Mouse (Mus musculus): Measurements from ENCODE around the gene Acsm5. TPM values are rescaled to one million over a fixed set of nuclear protein-coding genes. Genes with fewer than 3 reads are reported as not detected.
"Not testable (repeated sequence)": the region's sequence is repeated elsewhere in the genome, so short reads cannot be mapped to it uniquely, and the experiment has no call there.

The Acsm5 gene
- polyA plus RNA-seq, 1 experiment from 2014 or later: not detected

DNA sequence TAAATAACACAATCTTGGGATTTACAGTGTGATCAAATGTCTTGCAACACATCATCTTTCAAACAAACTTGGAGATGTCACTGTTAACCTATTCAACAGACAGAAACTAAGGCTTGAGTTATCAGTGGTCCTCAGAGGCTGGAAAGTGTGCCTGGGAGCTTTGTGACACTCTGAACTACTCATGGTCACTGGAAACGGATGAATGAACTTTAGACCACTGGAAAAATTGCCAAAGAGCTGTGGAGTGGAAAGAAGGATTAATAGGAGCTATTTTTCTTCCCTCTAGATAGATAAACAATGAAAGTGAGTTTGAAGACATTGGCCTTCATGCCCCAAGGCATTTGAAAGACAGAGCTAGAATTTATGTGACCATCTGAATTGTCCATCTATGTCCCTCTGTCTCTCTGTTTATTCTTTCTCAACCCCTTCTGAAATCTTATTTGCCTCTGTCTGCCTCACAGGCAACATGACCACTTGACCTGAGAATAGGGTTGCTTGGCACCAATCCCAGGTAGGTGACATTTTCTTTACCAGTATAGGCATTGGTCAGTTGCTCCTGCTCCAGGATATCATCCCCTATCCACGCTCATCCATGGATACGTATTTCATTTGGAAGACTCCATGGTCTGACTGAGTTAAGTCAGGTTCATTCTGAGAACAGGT lies 40.7 kb downstream of the Acsm5 start:
- WGBS: 88% methylated on average over 3 of the region's 3 CpGs
- Histone ChIP-seq H3K27ac (no peak overlapping the region), H3K27me3 (no peaks in the 10 kb centered on the region), H3K36me3 (no peaks in the 10 kb centered on the region), H3K4me1 (replicated peaks) (no peaks in the 10 kb centered on the region), H3K4me2 (replicated peaks) (no peak overlapping the region), H3K4me3 (replicated peaks) (no peak overlapping the region), H3K9ac (replicated peaks) (no peak overlapping the region), H3K9me3 (no peaks in the 10 kb centered on the region)
- no peak for ATAC-seq

DNA sequence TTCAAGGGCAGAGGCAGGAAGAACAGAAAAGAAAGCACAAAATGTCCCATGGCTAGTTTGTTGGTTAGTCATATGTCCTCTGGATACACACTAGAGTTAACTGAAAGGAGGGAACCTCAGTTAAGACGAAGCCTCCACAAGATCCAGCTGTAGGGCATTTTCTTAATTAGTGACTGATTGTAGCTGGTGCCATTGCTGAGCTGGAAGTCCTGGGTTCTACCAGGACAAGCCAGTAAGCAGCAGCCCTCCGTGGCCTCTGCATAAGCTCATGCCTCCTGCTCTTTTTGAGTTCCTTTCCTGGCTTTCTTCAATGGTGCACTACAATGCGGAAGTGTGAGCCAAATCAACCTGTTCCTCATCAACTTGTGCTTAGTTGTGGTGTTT lies 41.2 kb downstream of the Acsm5 start:
- no peak overlapping the region for H3K27ac ChIP-seq
- H3K4me3 ChIP-seq (replicated peaks): no peak overlapping the region
- H3K9me3 ChIP-seq: no peaks in the 10 kb centered on the region
- H3K9ac ChIP-seq (replicated peaks): no peak overlapping the region
- no peaks in the 10 kb centered on the region for H3K27me3 ChIP-seq
- no peaks in the 10 kb centered on the region for H3K4me1 ChIP-seq (replicated peaks)
- no peak overlapping the region for H3K4me2 ChIP-seq (replicated peaks)
- ATAC-seq: no peak
- H3K36me3 ChIP-seq: no peaks in the 10 kb centered on the region
- 86% methylated on average over 3 of the region's 3 CpGs for whole genome bisulfite sequencing

DNA sequence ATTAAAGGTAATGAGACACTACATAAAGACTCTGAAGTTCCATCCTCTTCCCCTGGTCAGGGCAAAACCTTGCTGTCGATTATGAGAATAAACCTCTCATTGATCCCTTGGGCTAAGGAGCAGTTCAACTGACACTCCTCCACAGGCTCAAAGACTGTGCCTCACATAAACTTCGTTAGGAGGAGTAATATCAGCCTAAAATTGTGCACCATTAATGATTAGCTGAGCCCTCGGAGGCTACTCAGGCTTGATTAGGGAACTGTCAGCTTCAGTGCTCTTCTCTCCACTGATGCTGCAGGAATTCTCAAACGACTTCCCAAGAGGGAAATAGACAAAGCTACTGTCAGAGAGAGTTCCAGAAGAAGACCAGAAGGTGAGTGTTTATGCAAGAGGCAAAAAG lies 42.2 kb downstream of the Acsm5 start:
- no peaks in the 10 kb centered on the region for H3K36me3 ChIP-seq
- no peak overlapping the region for H3K4me3 ChIP-seq (replicated peaks)
- no peak overlapping the region for H3K9ac ChIP-seq (replicated peaks)
- no peaks in the 10 kb centered on the region for H3K4me1 ChIP-seq (replicated peaks)
- H3K4me2 ChIP-seq (replicated peaks): no peak overlapping the region
- no peak overlapping the region for H3K27ac ChIP-seq
- no peak for ATAC-seq
- no peaks in the 10 kb centered on the region for H3K27me3 ChIP-seq
- WGBS: 63% methylated on average over 4 of the region's 4 CpGs
- no peaks in the 10 kb centered on the region for H3K9me3 ChIP-seq

DNA sequence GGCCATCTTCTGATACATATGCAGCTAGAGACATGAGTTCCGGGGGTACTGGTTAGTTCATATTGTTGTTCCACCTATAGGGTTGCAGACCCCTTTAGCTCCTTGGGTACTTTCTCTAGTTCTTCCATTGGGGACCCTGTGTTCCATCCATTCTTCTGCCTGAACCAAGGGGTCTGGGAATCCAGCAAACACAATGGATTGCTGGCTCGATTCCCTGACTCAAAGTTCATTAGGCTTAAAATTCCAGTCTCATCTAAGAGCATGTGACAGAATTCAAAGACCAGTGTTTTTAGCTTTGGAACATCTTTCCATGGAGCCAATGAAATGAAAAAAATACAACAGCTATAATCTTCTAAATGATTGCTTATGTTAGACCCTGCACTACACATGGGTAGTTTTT lies 43.2 kb downstream of the Acsm5 start:
- H3K27me3 ChIP-seq; H3K4me3 ChIP-seq (replicated peaks); H3K9me3 ChIP-seq; H3K4me1 ChIP-seq (replicated peaks); ATAC-seq; H3K4me2 ChIP-seq (replicated peaks); H3K9ac ChIP-seq (replicated peaks); H3K27ac ChIP-seq; H3K36me3 ChIP-seq: not testable (repeated sequence)
- WGBS: 86% methylated on average over 2 of the region's 2 CpGs

DNA sequence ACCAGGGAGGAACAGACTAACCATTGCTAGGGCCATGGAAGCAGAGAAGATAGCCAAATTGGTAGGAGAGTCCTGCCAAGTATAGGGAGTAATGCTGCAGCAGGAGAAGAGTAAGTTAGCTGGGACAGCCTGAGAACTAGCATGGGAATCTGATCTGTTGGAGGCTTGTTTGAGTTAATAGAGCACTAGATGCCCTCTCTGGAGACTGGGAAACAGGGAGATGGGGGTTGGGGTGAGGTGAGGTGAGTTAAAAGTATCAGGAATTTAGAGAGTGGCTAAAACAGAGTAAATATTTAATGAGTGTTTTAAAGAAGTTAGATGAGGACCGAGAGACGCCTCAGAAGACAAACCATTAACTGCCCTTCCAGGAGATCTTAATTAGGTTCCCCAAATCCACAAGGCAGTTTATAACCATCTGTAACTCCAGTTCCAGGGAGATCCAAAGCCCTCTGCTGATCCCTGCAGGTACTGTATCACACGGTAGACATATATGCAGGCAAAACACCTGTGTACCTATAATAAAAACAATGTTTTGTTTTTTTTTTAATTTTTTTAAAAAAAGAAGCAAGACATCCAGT lies 75.4 kb downstream of the Acsm5 start:
- ATAC-seq: no peak
- Histone ChIP-seq H3K36me3 (no peaks in the 10 kb centered on the region), H3K4me1 (replicated peaks) (no peaks in the 10 kb centered on the region), H3K4me2 (replicated peaks) (no peak overlapping the region), H3K27me3 (no peaks in the 10 kb centered on the region), H3K9me3 (no peaks in the 10 kb centered on the region), H3K27ac (no peak overlapping the region), H3K4me3 (replicated peaks) (no peak overlapping the region), H3K9ac (replicated peaks) (no peak overlapping the region)
- 90% methylated on average over 3 of the region's 3 CpGs for WGBS

Other genes with a start within 250 kb of the Acsm5 start
- gene Gp2, start 60.2 kb upstream of the Acsm5 start, polyA plus RNA-seq (2015; fragmentation: Nextera tagmentation; extraction: Ambion mirVana): not detected in 2 replicates
- not detected in 2 replicates for gene Umod, start 40.2 kb upstream of the Acsm5 start, polyA plus RNA-seq (2015; fragmentation: Nextera tagmentation; extraction: Ambion mirVana)
- 0.12 and 0.15 TPM in 2 replicates for gene Pdilt, start 4.0 kb downstream of the Acsm5 start, polyA plus RNA-seq (2015; fragmentation: Nextera tagmentation; extraction: Ambion mirVana)
- not detected in 2 replicates for gene Acsm2, start 34.9 kb downstream of the Acsm5 start, polyA plus RNA-seq (2015; fragmentation: Nextera tagmentation; extraction: Ambion mirVana)
- not detected in 2 replicates for gene Acsm1, start 87.6 kb downstream of the Acsm5 start, polyA plus RNA-seq (2015; fragmentation: Nextera tagmentation; extraction: Ambion mirVana)
- gene Acsm4, start 170.6 kb downstream of the Acsm5 start, polyA plus RNA-seq (2015; fragmentation: Nextera tagmentation; extraction: Ambion mirVana): not detected in 2 replicates
- gene Thumpd1, start 201.3 kb downstream of the Acsm5 start, polyA plus RNA-seq (2015; fragmentation: Nextera tagmentation; extraction: Ambion mirVana): 85.1 and 90.5 TPM in 2 replicates
- gene Acsm3, start 241.5 kb downstream of the Acsm5 start, polyA plus RNA-seq (2015; fragmentation: Nextera tagmentation; extraction: Ambion mirVana): 0.11 and 0.12 TPM in 2 replicates

All from midbrain, embryonic 13.5 days (tissue).